Mouse (Mus musculus) myocyte (in vitro differentiated cells): ENCODE results near the gene Top2a. TPM values are rescaled to one million over a fixed set of nuclear protein-coding genes. Genes with fewer than 3 reads are reported as not detected.

Experiments
- H3K27me3 ChIP-seq: one replicate; pipeline ENCODE4 v1.6.1; 2011; ENCODE audit not compliant: control insufficient read depth, insufficient read depth, insufficient read length
- H3K36me3 ChIP-seq: one replicate; pipeline ENCODE4 v1.6.1; 2011; ENCODE audit not compliant: control insufficient read depth, insufficient read depth
- H3K4me2 ChIP-seq: one replicate; pipeline ENCODE4 v1.6.1; 2011; ENCODE audit warnings: low read depth, control low read depth
- H3K4me3 ChIP-seq: one replicate; pipeline ENCODE4 v1.5.1; 2011; ENCODE audit warnings: mild to moderate bottlenecking, control low read depth, moderate library complexity
- H3K79me2 ChIP-seq: one replicate; pipeline ENCODE4 v1.6.1; 2011; ENCODE audit not compliant: control insufficient read depth, insufficient read depth
- H3ac ChIP-seq: one replicate; pipeline ENCODE4 v1.6.1; 2011; ENCODE audit not compliant: control insufficient read depth, insufficient read length
- CEBPB ChIP-seq: IDR thresholded peaks from 2 replicates; pipeline ENCODE4 v1.6.1; 2011; ENCODE audit warnings: mild to moderate bottlenecking, moderate library complexity; ENCODE audit not compliant: poor library complexity, insufficient read depth, severe bottlenecking
- E2F4 ChIP-seq: IDR thresholded peaks from one replicate; pipeline ENCODE4 v1.6.1; 2011; ENCODE audit warnings: mild to moderate bottlenecking, control low read depth, moderate library complexity; ENCODE audit not compliant: insufficient read depth
- MAX ChIP-seq: IDR thresholded peaks from one replicate; pipeline ENCODE4 v1.6.1; 2011; ENCODE audit warnings: low read depth, mild to moderate bottlenecking, control low read depth
- MYOD1 ChIP-seq, 3 experiments: IDR thresholded peaks; one replicate each; pipeline ENCODE4 v1.6.1; 2011; ENCODE audit warnings: control low read depth in 2 of 3, low read depth in 2 of 3, mild to moderate bottlenecking in 2 of 3, moderate library complexity in 1 of 3; ENCODE audit not compliant: insufficient read length in 2 of 3, control insufficient read depth in 1 of 3
- MYOG ChIP-seq, 3 experiments: IDR thresholded peaks; one replicate each; pipeline ENCODE4 v1.6.1; 2011; ENCODE audit warnings: control low read depth in 2 of 3, low read depth in 2 of 3, mild to moderate bottlenecking in 2 of 3; ENCODE audit not compliant: insufficient read length in 2 of 3, control insufficient read depth in 1 of 3, insufficient read depth in 1 of 3
- POLR2A ChIP-seq: IDR thresholded peaks from one replicate; pipeline ENCODE4 v1.6.1; 2011; ENCODE audit warnings: low read depth, mild to moderate bottlenecking, control low read depth, moderate library complexity; ENCODE audit not compliant: insufficient read length
- POLR2AphosphoS2 ChIP-seq: IDR thresholded peaks from one replicate; pipeline ENCODE4 v1.6.1; 2011; ENCODE audit warnings: low read depth, control low read depth; ENCODE audit not compliant: insufficient read length
- REST ChIP-seq: IDR thresholded peaks from one replicate; pipeline ENCODE4 v1.6.1; 2011; ENCODE audit warnings: mild to moderate bottlenecking, control low read depth, moderate library complexity; ENCODE audit not compliant: insufficient read depth, insufficient read length
- SRF ChIP-seq: IDR thresholded peaks from one replicate; pipeline ENCODE4 v1.6.1; 2011; ENCODE audit warnings: low read depth; ENCODE audit not compliant: control insufficient read depth, insufficient read length
- TCF12 ChIP-seq: IDR thresholded peaks from one replicate; pipeline ENCODE4 v1.6.1; 2011; ENCODE audit warnings: mild to moderate bottlenecking, control low read depth; ENCODE audit not compliant: poor library complexity, insufficient read depth, severe bottlenecking
- TCF3 ChIP-seq: IDR thresholded peaks from one replicate; pipeline ENCODE4 v1.6.1; 2011; ENCODE audit warnings: low read depth, control low read depth; ENCODE audit not compliant: insufficient read length
- USF1 ChIP-seq: IDR thresholded peaks from one replicate; pipeline ENCODE4 v1.6.1; 2011; ENCODE audit warnings: low read depth, mild to moderate bottlenecking, control low read depth, moderate library complexity
- polyA plus RNA-seq: library from polyadenylated mRNA; unstranded; fragments of >200 nt; fragmentation: generic; extraction: Trizol; gene quantifications from one replicate; pipeline ENCODE4 v1.2.1, GENCODE M21; 2012; ENCODE audit warnings: missing spikeins

Gene Top2a
- polyA plus RNA-seq, 1 experiment = 39.9 TPM

GRCm38 (mm10) chr11:98981997-98982772, 41.8 kb downstream of the Top2a start:
- TF ChIP-seq TCF12 (no peak), MYOD1 (IDR thresholded peaks at IDR 0.05; ENCODE audit: control insufficient read depth in 1 of 3, insufficient read length in 2 of 3, low read depth in 2 of 3) (peak in 1 of 3 experiments; percentile 53), MYOG (IDR thresholded peaks at IDR 0.05; ENCODE audit: control insufficient read depth in 1 of 3, insufficient read depth in 1 of 3, insufficient read length in 2 of 3, low read depth in 2 of 3) (peak in 2 of 3 experiments; percentile 10 to 38)
- Histone ChIP-seq H3K36me3 (no peaks in the 10 kb centered on the region), H3K4me2 (peak overlapping the region; percentile 78), H3K27me3 (peaks cover 20% of the 10 kb centered on the region), H3K79me2 (no peaks in the 10 kb centered on the region), H3ac (peak overlapping the region; percentile 4), H3K4me3 (no peak overlapping the region)

- Histone ChIP-seq H3K36me3 (no peaks in the 10 kb centered on the region), H3K27me3 (peaks cover 20% of the 10 kb centered on the region), H3K4me2 (peak overlapping the region; percentile 78), H3K79me2 (no peaks in the 10 kb centered on the region), H3K4me3 (no peak overlapping the region), H3ac (no peak overlapping the region)
- TF ChIP-seq TCF3 (no peak), MYOG (IDR thresholded peaks at IDR 0.05; ENCODE audit: control insufficient read depth in 1 of 3, insufficient read depth in 1 of 3, insufficient read length in 2 of 3, low read depth in 2 of 3) (no peak), SRF (no peak), MAX (no peak), REST (no peak), E2F4 (no peak), CEBPB (no peak), POLR2AphosphoS2 (no peak), MYOD1 (IDR thresholded peaks at IDR 0.05; ENCODE audit: control insufficient read depth in 1 of 3, insufficient read length in 2 of 3, low read depth in 2 of 3) (no peak), POLR2A (no peak), USF1 (no peak)
These were observed 42.5 kb downstream of the Top2a start for GRCm38 (mm10) chr11:98981289-98981996.

GRCm38 (mm10) chr11:98979356-98979755, 44.6 kb downstream of the Top2a start:
- TF ChIP-seq USF1 (no peak), POLR2AphosphoS2 (no peak), TCF3 (no peak), TCF12 (no peak), SRF (no peak)
- Histone ChIP-seq H3K79me2 (no peaks in the 10 kb centered on the region), H3K36me3 (peaks cover 4% of the 10 kb centered on the region), H3K4me3 (no peak overlapping the region), H3K4me2 (no peak overlapping the region), H3ac (no peak overlapping the region), H3K27me3 (peaks cover 20% of the 10 kb centered on the region)

GRCm38 (mm10) chr11:98978526-98979148, 45.4 kb downstream of the Top2a start:
- peaks cover 20% of the 10 kb centered on the region for H3K27me3 ChIP-seq
- H3K4me2 ChIP-seq = no peak overlapping the region
- H3K36me3 ChIP-seq = peaks cover 4% of the 10 kb centered on the region
- no peak overlapping the region for H3K4me3 ChIP-seq
- no peak for TF ChIP-seq E2F4
- H3ac ChIP-seq = no peak overlapping the region
- H3K79me2 ChIP-seq = no peaks in the 10 kb centered on the region

- TF ChIP-seq TCF3 = no peak
- peak; percentile 79 for TF ChIP-seq POLR2AphosphoS2
- Histone ChIP-seq H3K79me2 (no peaks in the 10 kb centered on the region), H3ac (no peak overlapping the region), H3K36me3 (peaks cover 24% of the 10 kb centered on the region), H3K4me2 (no peak overlapping the region), H3K4me3 (no peak overlapping the region), H3K27me3 (no peaks in the 10 kb centered on the region)
These were observed 48.9 kb downstream of the Top2a start for GRCm38 (mm10) chr11:98974871-98975719.
